Comparison of ENCODE assay signal across 8 mouse cellular contexts in genomic region chr19:4214771-4215450, GRCm38 (mm10). TPM values are rescaled to one million over a fixed set of nuclear protein-coding genes. Genes with fewer than 3 reads are reported as not detected.
DNase-seq lines count a peak whose midpoint lies in the region; ATAC-seq and TF ChIP-seq lines count a peak whose summit lies in the region.

No protein-coding gene starts in this region.

- no peaks in the 10 kb centered on the region for H3K9me3 ChIP-seq in embryonic facial prominence, embryonic 11.5 days (replicated peaks; ENCODE audit: control insufficient read depth, low read length)
- H3K9me3 ChIP-seq in hindbrain, embryonic 15.5 days = no peaks in the 10 kb centered on the region
- no peaks in the 10 kb centered on the region for H3K9me3 ChIP-seq in liver, embryonic 16.5 days (replicated peaks; ENCODE audit: control insufficient read depth, low read length)

- H3K36me3 ChIP-seq in testis, adult 2 months (ENCODE audit: control insufficient read depth, insufficient read depth, low read length) = no peaks in the 10 kb centered on the region
- H3K36me3 ChIP-seq in embryonic facial prominence, embryonic 11.5 days (replicated peaks; ENCODE audit: control insufficient read depth, insufficient read depth, low read depth, low read length) = no peaks in the 10 kb centered on the region
- H3K36me3 ChIP-seq in hindbrain, embryonic 15.5 days = no peaks in the 10 kb centered on the region
- no peaks in the 10 kb centered on the region for H3K36me3 ChIP-seq in liver, embryonic 16.5 days (ENCODE audit: control insufficient read depth, insufficient read depth)
- H3K36me3 ChIP-seq in small intestine, adult 2 months (ENCODE audit: control insufficient read depth, insufficient read depth, low read length) = no peaks in the 10 kb centered on the region

- no peak for TF ChIP-seq CTCF in testis, adult 2 months (IDR thresholded peaks at IDR 0.05; ENCODE audit: control insufficient read depth, insufficient read depth, insufficient replicate concordance, low read depth, low read length)
- TF ChIP-seq CTCF in small intestine, adult 2 months (IDR thresholded peaks at IDR 0.05; ENCODE audit: extremely low read depth, insufficient read length, insufficient replicate concordance, low read depth, low read length) = no peak

- H3K4me3 ChIP-seq in testis, adult 2 months (ENCODE audit: control insufficient read depth, low read depth, low read length) = peak overlapping the region; percentile 79
- peak overlapping the region; percentile 75 for H3K4me3 ChIP-seq in embryonic facial prominence, embryonic 11.5 days (ENCODE audit: low read depth, low read length)
- H3K4me3 ChIP-seq in hindbrain, embryonic 15.5 days = peak overlapping the region; percentile 49
- peak overlapping the region; percentile 59 for H3K4me3 ChIP-seq in liver, embryonic 16.5 days (ENCODE audit: low read depth, low read length)
- H3K4me3 ChIP-seq in small intestine, adult 2 months (ENCODE audit: low read depth, low read length) = peak overlapping the region; percentile 74

- no peak for DNase-seq in testis, postnatal 14 days (ENCODE audit: low spot score)
- peak; percentile 55 for DNase-seq in embryonic facial prominence, embryonic 11.5 days (ENCODE audit: low spot score)
- no peak for DNase-seq in cerebellum, postnatal 25 days
- DNase-seq in layer of hippocampus, adult 9-11 months = no peak

- H3K27ac ChIP-seq in testis, adult 2 months (ENCODE audit: control insufficient read depth, insufficient read depth, low read depth, low read length) = no peak overlapping the region
- H3K27ac ChIP-seq in embryonic facial prominence, embryonic 11.5 days (replicated peaks; ENCODE audit: low read depth, low read length) = peak overlapping the region; percentile 78
- H3K27ac ChIP-seq in hindbrain, embryonic 15.5 days (replicated peaks) = 0 out of 2 replicates have a peak overlapping the region, but pooled peaks have one; percentile 15
- H3K27ac ChIP-seq in liver, embryonic 16.5 days (ENCODE audit: low read length) = peak overlapping the region; percentile 35; the same call in 1 of the 2 replicates
- H3K27ac ChIP-seq in small intestine, adult 2 months (ENCODE audit: insufficient read depth, low read depth, low read length) = peak overlapping the region; percentile 20; the same call in 1 of the 2 replicates

- no peaks in the 10 kb centered on the region; the same call in 1 of the 2 replicates for H3K27me3 ChIP-seq in testis, adult 2 months (ENCODE audit: control insufficient read depth, insufficient read depth, low read length)
- peaks cover 2% of the 10 kb centered on the region; the same call in 1 of the 2 replicates for H3K27me3 ChIP-seq in embryonic facial prominence, embryonic 11.5 days (ENCODE audit: control insufficient read depth, insufficient read depth, low read length)
- H3K27me3 ChIP-seq in hindbrain, embryonic 15.5 days = peaks cover 56% of the 10 kb centered on the region
- peaks cover 77% of the 10 kb centered on the region for H3K27me3 ChIP-seq in liver, embryonic 16.5 days (ENCODE audit: control insufficient read depth, insufficient read depth, low read depth, low read length)
- H3K27me3 ChIP-seq in small intestine, adult 2 months (ENCODE audit: control insufficient read depth, insufficient read depth, low read length) = peaks cover 21% of the 10 kb centered on the region

- TF ChIP-seq POLR2A in testis, adult 2 months (IDR thresholded peaks at IDR 0.05; ENCODE audit: control insufficient read depth, low read depth, low read length) = no peak
- TF ChIP-seq POLR2A in small intestine, adult 2 months (IDR thresholded peaks at IDR 0.05; ENCODE audit: low read depth, low read length) = no peak

- H3K9ac ChIP-seq in embryonic facial prominence, embryonic 11.5 days (replicated peaks; ENCODE audit: low read length) = peak overlapping the region; percentile 95
- H3K9ac ChIP-seq in hindbrain, embryonic 15.5 days = peak overlapping the region; percentile 46
- peak overlapping the region; percentile 61 for H3K9ac ChIP-seq in liver, embryonic 16.5 days (ENCODE audit: low read depth, low read length)

- peak overlapping the region; percentile 97 for H3K4me2 ChIP-seq in embryonic facial prominence, embryonic 11.5 days (ENCODE audit: low read depth, low read length)
- peak overlapping the region; percentile 97 for H3K4me2 ChIP-seq in hindbrain, embryonic 15.5 days
- H3K4me2 ChIP-seq in liver, embryonic 16.5 days (ENCODE audit: low read depth, low read length) = peak overlapping the region; percentile 74

- under 1% methylated on average over 44 of the region's 81 CpGs for WGBS in embryonic facial prominence, embryonic 11.5 days
- WGBS in hindbrain, embryonic 15.5 days = under 1% methylated on average over 51 of the region's 81 CpGs
- WGBS in liver, embryonic 16.5 days (ENCODE audit: insufficient replicate concordance) = under 1% methylated on average over 47 of the region's 81 CpGs
- WGBS in small intestine, adult 2 months = under 1% methylated on average over 66 of the region's 81 CpGs

- H3K4me1 ChIP-seq in testis, adult 2 months (ENCODE audit: control insufficient read depth, insufficient read depth, low read length) = peaks cover 21% of the 10 kb centered on the region
- peaks cover 23% of the 10 kb centered on the region for H3K4me1 ChIP-seq in embryonic facial prominence, embryonic 11.5 days (ENCODE audit: control insufficient read depth, insufficient read depth, low read length)
- H3K4me1 ChIP-seq in hindbrain, embryonic 15.5 days (replicated peaks) = peaks cover 39% of the 10 kb centered on the region
- H3K4me1 ChIP-seq in liver, embryonic 16.5 days (ENCODE audit: control insufficient read depth, low read depth, low read length) = peaks cover 16% of the 10 kb centered on the region
- H3K4me1 ChIP-seq in small intestine, adult 2 months (ENCODE audit: control insufficient read depth, insufficient read depth, insufficient read length, low read length) = peaks cover 6% of the 10 kb centered on the region

- peak; percentile 14; the same call in 1 of the 2 replicates for ATAC-seq in embryonic facial prominence, embryonic 11.5 days (replicated peaks; ENCODE audit: insufficient number of reproducible peaks, low FRiP score, low TSS enrichment, low read depth)
- no peak for ATAC-seq in hindbrain, embryonic 15.5 days (ENCODE audit: low FRiP score, low read depth)
- peak; percentile 49 for ATAC-seq in liver, embryonic 16.5 days (ENCODE audit: low read depth)

RNA-seq across cellular contexts. Expression of gene AC109138.7, which starts 0.8 kb away (rescaled TPM):
- polyA plus RNA-seq in testis, adult 2 months (2012; rRNA removed) = 1.2 and 3.0 TPM in 2 replicates
- not detected in 2 replicates for polyA plus RNA-seq in embryonic facial prominence, embryonic 11.5 days (2014; fragmentation: Nextera tagmentation; extraction: Ambion mirVana)
- not detected in 2 replicates for polyA plus RNA-seq in hindbrain, embryonic 15.5 days (2015; fragmentation: Nextera tagmentation; extraction: Ambion mirVana)
- polyA plus RNA-seq in liver, embryonic 16.5 days (2015; fragmentation: Nextera tagmentation; extraction: Ambion mirVana) = not detected in 2 replicates
- polyA plus RNA-seq in small intestine, adult 2 months (2012; rRNA removed) = not detected in 2 replicates

RNA-seq across cellular contexts. Expression of gene Clcf1, which starts 0.9 kb away (rescaled TPM):
- 2.0 and 3.1 TPM in 2 replicates for polyA plus RNA-seq in testis, adult 2 months (2012; rRNA removed)
- 4.6 and 5.0 TPM in 2 replicates for polyA plus RNA-seq in embryonic facial prominence, embryonic 11.5 days (2014; fragmentation: Nextera tagmentation; extraction: Ambion mirVana)
- polyA plus RNA-seq in hindbrain, embryonic 15.5 days (2015; fragmentation: Nextera tagmentation; extraction: Ambion mirVana) = 0.69 and 0.75 TPM in 2 replicates
- polyA plus RNA-seq in liver, embryonic 16.5 days (2015; fragmentation: Nextera tagmentation; extraction: Ambion mirVana) = 0.39 and 0.61 TPM in 2 replicates
- 10.1 and 12.4 TPM in 2 replicates for polyA plus RNA-seq in small intestine, adult 2 months (2012; rRNA removed)

RNA-seq across cellular contexts. Expression of gene Rad9a, which starts 13.4 kb away (rescaled TPM):
- polyA plus RNA-seq in testis, adult 2 months (2012; rRNA removed) = 9.0 and 9.2 TPM in 2 replicates
- 46.8 and 49.5 TPM in 2 replicates for polyA plus RNA-seq in embryonic facial prominence, embryonic 11.5 days (2014; fragmentation: Nextera tagmentation; extraction: Ambion mirVana)
- polyA plus RNA-seq in hindbrain, embryonic 15.5 days (2015; fragmentation: Nextera tagmentation; extraction: Ambion mirVana) = 25.5 and 27.5 TPM in 2 replicates
- polyA plus RNA-seq in liver, embryonic 16.5 days (2015; fragmentation: Nextera tagmentation; extraction: Ambion mirVana) = 14.1 and 14.2 TPM in 2 replicates
- polyA plus RNA-seq in small intestine, adult 2 months (2012; rRNA removed) = 8.2 and 12.2 TPM in 2 replicates

RNA-seq across cellular contexts. Expression of gene Pold4, which starts 16.8 kb away (rescaled TPM):
- 16.3 and 19.4 TPM in 2 replicates for polyA plus RNA-seq in testis, adult 2 months (2012; rRNA removed)
- 12.7 and 13.0 TPM in 2 replicates for polyA plus RNA-seq in embryonic facial prominence, embryonic 11.5 days (2014; fragmentation: Nextera tagmentation; extraction: Ambion mirVana)
- 19.2 and 20.9 TPM in 2 replicates for polyA plus RNA-seq in hindbrain, embryonic 15.5 days (2015; fragmentation: Nextera tagmentation; extraction: Ambion mirVana)
- polyA plus RNA-seq in liver, embryonic 16.5 days (2015; fragmentation: Nextera tagmentation; extraction: Ambion mirVana) = 12.2 and 14.8 TPM in 2 replicates
- 46.4 and 118 TPM in 2 replicates for polyA plus RNA-seq in small intestine, adult 2 months (2012; rRNA removed)

RNA-seq across cellular contexts. Expression of gene Ppp1ca, which starts 23.0 kb away (rescaled TPM):
- 48.8 and 49.8 TPM in 2 replicates for polyA plus RNA-seq in testis, adult 2 months (2012; rRNA removed)
- polyA plus RNA-seq in embryonic facial prominence, embryonic 11.5 days (2014; fragmentation: Nextera tagmentation; extraction: Ambion mirVana) = 955 and 1,002 TPM in 2 replicates
- 582 and 587 TPM in 2 replicates for polyA plus RNA-seq in hindbrain, embryonic 15.5 days (2015; fragmentation: Nextera tagmentation; extraction: Ambion mirVana)
- 380 and 393 TPM in 2 replicates for polyA plus RNA-seq in liver, embryonic 16.5 days (2015; fragmentation: Nextera tagmentation; extraction: Ambion mirVana)
- 142 and 258 TPM in 2 replicates for polyA plus RNA-seq in small intestine, adult 2 months (2012; rRNA removed)
